Comparison of ENCODE assay signal across 21 mouse cellular contexts in the genomic region with DNA sequence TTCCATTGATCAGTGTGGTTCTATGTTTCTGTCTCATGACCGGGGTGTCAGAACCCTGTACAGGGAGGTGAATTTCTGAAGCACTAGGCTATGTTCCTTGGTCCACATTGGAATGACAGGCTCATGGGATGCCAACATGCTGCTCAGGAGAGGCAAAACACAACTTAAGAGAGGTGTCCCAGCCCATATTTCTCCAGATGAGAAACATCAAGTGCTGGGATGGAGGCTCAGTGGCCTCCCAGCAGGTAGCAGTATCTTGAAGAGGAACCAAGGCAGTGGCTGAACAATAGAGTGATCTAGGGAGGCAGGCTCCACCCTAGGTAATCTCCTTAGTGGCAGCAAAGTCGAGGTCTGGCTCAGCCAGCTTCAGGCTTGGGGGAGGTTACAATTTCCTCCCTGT.
DNase-seq lines count a peak whose midpoint lies in the region; TF ChIP-seq lines count a peak whose summit lies in the region.
"Had no signal": no experiment of that assay in that cellular context is flagged by ENCODE, and none has a peak within 500 bp of the region (broad histone marks: within the 10 kb centered on the region; RNA-seq: fewer than 3 reads in every experiment).

No protein-coding gene starts in this region.

- no peak for TF ChIP-seq CTCF in ES-Bruce4 (IDR thresholded peaks at IDR 0.05; ENCODE audit: low read depth, low read length)

- H3K9ac ChIP-seq in ES-Bruce4 (ENCODE audit: low read depth, poor library complexity, severe bottlenecking) (no peak overlapping the region), ES-E14 (ENCODE audit: insufficient read depth, low read depth, low read length, poor library complexity, severe bottlenecking) (no peak overlapping the region)
- H3K9ac ChIP-seq: embryonic facial prominence, embryonic 12.5 days; forebrain, embryonic 13.5 days; forebrain, embryonic 15.5 days; forebrain, postnatal 0 days had no signal

- DNase-seq in ES-E14 (ENCODE audit: low read depth, low spot score), result peak; percentile 53
- DNase-seq in ZHBTc4 (ENCODE audit: low read depth, low spot score), result peak; percentile 95
- no peak for DNase-seq in Muller cell, postnatal 12 days (ENCODE audit: inconsistent ontology term)
- no peak for DNase-seq in embryo, embryonic 10 days (ENCODE audit: low spot score)
- DNase-seq: adrenal gland, adult 8-10 months; adrenal gland, postnatal 14 days; adrenal gland, postnatal 36 days; B cell, adult 2 months; cerebellum, adult 11-12 months; cerebellum, adult 2 months; cerebellum, adult 9-10 months; cerebellum, postnatal 10 days; cerebellum, postnatal 36 days; forebrain, postnatal 0 days had no signal

- H3K4me3 ChIP-seq in ES-Bruce4 (ENCODE audit: low read depth, low read length), result no peak overlapping the region
- no peak overlapping the region for H3K4me3 ChIP-seq in ES-E14 (ENCODE audit: insufficient read depth in 1 of 2, low read depth in 1 of 2, low read length in 2 of 2, poor library complexity in 1 of 2, severe bottlenecking in 1 of 2)
- H3K4me3 ChIP-seq: embryonic facial prominence, embryonic 10.5 days; embryonic facial prominence, embryonic 12.5 days; forebrain, embryonic 13.5 days; forebrain, embryonic 15.5 days had no signal

- H3K27me3 ChIP-seq in ES-Bruce4 (ENCODE audit: control insufficient read depth, insufficient read depth, low read length, poor library complexity, severe bottlenecking), result no peaks in the 10 kb centered on the region
- H3K27me3 ChIP-seq: CH12.LX; embryonic facial prominence, embryonic 12.5 days; forebrain, embryonic 13.5 days; forebrain, embryonic 15.5 days; Patski had no signal

- H3K4me1 ChIP-seq in ES-Bruce4 (ENCODE audit: control insufficient read depth, insufficient read depth, low read length) (no peaks in the 10 kb centered on the region), ES-E14 (ENCODE audit: control insufficient read depth in 2 of 2, insufficient read depth in 2 of 2, low read length in 2 of 2, poor library complexity in 1 of 2) (peaks cover 0 to 1% of the 10 kb centered on the region in 2 experiments; a peak in 1 of 4 replicates)
- H3K4me1 ChIP-seq: embryonic facial prominence, embryonic 10.5 days; embryonic facial prominence, embryonic 12.5 days; forebrain, embryonic 13.5 days; forebrain, embryonic 15.5 days had no signal

- H3K27ac ChIP-seq in ES-Bruce4 (ENCODE audit: insufficient read depth, low read length) (peak overlapping the region; percentile 93), ES-E14 (ENCODE audit: insufficient read depth, low read depth, low read length, poor library complexity, severe bottlenecking) (peak overlapping the region; percentile 85)
- H3K27ac ChIP-seq: embryonic facial prominence, embryonic 10.5 days; embryonic facial prominence, embryonic 12.5 days; forebrain, embryonic 13.5 days; forebrain, embryonic 15.5 days had no signal

- peaks cover 43% of the 10 kb centered on the region for H3K9me3 ChIP-seq in ES-Bruce4 (replicated peaks; ENCODE audit: control insufficient read depth, insufficient read depth, low read length, poor library complexity, severe bottlenecking)
- H3K9me3 ChIP-seq in ES-E14 (ENCODE audit: control insufficient read depth, insufficient read depth, low read depth, low read length), result peaks cover 4% of the 10 kb centered on the region
- H3K9me3 ChIP-seq: embryonic facial prominence, embryonic 10.5 days; embryonic facial prominence, embryonic 12.5 days; forebrain, embryonic 13.5 days; forebrain, embryonic 15.5 days had no signal

- H3K36me3 ChIP-seq in ES-Bruce4 (ENCODE audit: control insufficient read depth, insufficient read depth, low read length, poor library complexity, severe bottlenecking) (no peaks in the 10 kb centered on the region), ES-E14 (ENCODE audit: control insufficient read depth, insufficient read depth, low read length, poor library complexity, severe bottlenecking) (no peaks in the 10 kb centered on the region; the same call in 1 of the 2 replicates)
- H3K36me3 ChIP-seq: embryonic facial prominence, embryonic 10.5 days; embryonic facial prominence, embryonic 12.5 days; forebrain, embryonic 15.5 days had no signal

- TF ChIP-seq POLR2A in ES-Bruce4 (IDR thresholded peaks at IDR 0.05; ENCODE audit: insufficient read depth, low read length), result no peak

- in situ Hi-C loops in ES-E14 (cut with MboI; ENCODE audit: low sequenced_read_pairs in 2 of 2, unreplicated experiment in 2 of 2), result no loop called here

- 0 out of 2 replicates have a peak, but pooled peaks have one; percentile 17 for TF ChIP-seq EP300 in ES-Bruce4 (IDR thresholded peaks at IDR 0.05; ENCODE audit: insufficient read depth, low read depth, low read length)

TF ChIP-seq in ES-E14, 5 proteins besides CTCF, POLR2A, EP300 and RAD21:
- TF ChIP-seq CHD2 (IDR thresholded peaks at IDR 0.05; ENCODE audit: low read depth, low read length) (no peak), ZNF384 (IDR thresholded peaks at IDR 0.05; ENCODE audit: low read depth, low read length) (no peak), ZC3H11A (IDR thresholded peaks at IDR 0.05; ENCODE audit: borderline replicate concordance, low read depth, low read length) (no peak)

Comparison
In these comparisons a context has a peak if more than half of its experiments do, and no peak if none do; other contexts are left out.
1. DNase-seq: peak in ES-E14 (single experiment) and ZHBTc4 (single experiment); none in Muller cell, postnatal 12 days (single experiment) and embryo, embryonic 10 days (single experiment).